Mouse (Mus musculus) liver, embryonic 15.5 days (tissue): ENCODE results near the gene Unc13a. TPM values are rescaled to one million over a fixed set of nuclear protein-coding genes. Genes with fewer than 3 reads are reported as not detected.
A peak's percentile ranks its signal among the peaks of the same experiment; 100 is the strongest.

Experiments
- ATAC-seq: fragments of 200-750 bp; cut with Nextera tagmentation; 2 replicates; pipeline ENCODE4 v1.8.0; 2017; ENCODE audit warnings: moderate number of reproducible peaks, mild to moderate bottlenecking, moderate library complexity; ENCODE audit not compliant: insufficient read depth
- H3K27ac ChIP-seq: fragments of 300-500 bp; sonication (generic); replicated peaks from 2 replicates; pipeline ENCODE4 v1.5.1; 2015; ENCODE audit warnings: mild to moderate bottlenecking, inconsistent platforms
- H3K27me3 ChIP-seq: fragments of 300-500 bp; sonication (generic); 2 replicates; pipeline ENCODE4 v1.6.1; 2015; ENCODE audit warnings: mild to moderate bottlenecking, inconsistent platforms
- H3K36me3 ChIP-seq: fragments of 300-500 bp; sonication (generic); replicated peaks from 2 replicates; pipeline ENCODE4 v1.6.1; 2015; ENCODE audit warnings: moderate library complexity, mild to moderate bottlenecking, inconsistent platforms
- H3K4me1 ChIP-seq: fragments of 300-500 bp; sonication (generic); replicated peaks from 2 replicates; pipeline ENCODE4 v1.6.1; 2015; ENCODE audit warnings: inconsistent platforms
- H3K4me2 ChIP-seq: fragments of 300-500 bp; sonication (generic); 2 replicates; pipeline ENCODE4 v1.6.1; 2015; ENCODE audit warnings: moderate library complexity, mild to moderate bottlenecking, inconsistent platforms
- H3K4me3 ChIP-seq: fragments of 300-500 bp; sonication (generic); replicated peaks from 2 replicates; pipeline ENCODE4 v1.5.1; 2015; ENCODE audit warnings: mild to moderate bottlenecking, inconsistent platforms
- H3K9ac ChIP-seq: fragments of 300-500 bp; sonication (generic); 2 replicates; pipeline ENCODE4 v1.6.1; 2015; ENCODE audit warnings: moderate library complexity, mild to moderate bottlenecking, inconsistent platforms
- H3K9me3 ChIP-seq: fragments of 300-500 bp; sonication (generic); replicated peaks from 2 replicates; pipeline ENCODE4 v1.6.1; 2016; ENCODE audit warnings: inconsistent platforms
- WGBS: fragments of 180-500 bp; shearing (Covaris S2); methylation state at CpG from one replicate; pipeline ENCODE4 v1.1.7; 2015; ENCODE audit warnings: mixed read lengths; ENCODE audit not compliant: insufficient replicate concordance; 5-methylcytosine and 5-hydroxymethylcytosine counted together
- polyA plus RNA-seq: library from polyadenylated mRNA; unstranded; fragments of >200 nt; fragmentation: Nextera tagmentation; extraction: Ambion mirVana; gene quantifications from 2 replicates; pipeline ENCODE4 v1.2.1, GENCODE M21; 2015

Gene Unc13a
- polyA plus RNA-seq, 1 experiment from 2014 or later = 0.20 TPM

DNA sequence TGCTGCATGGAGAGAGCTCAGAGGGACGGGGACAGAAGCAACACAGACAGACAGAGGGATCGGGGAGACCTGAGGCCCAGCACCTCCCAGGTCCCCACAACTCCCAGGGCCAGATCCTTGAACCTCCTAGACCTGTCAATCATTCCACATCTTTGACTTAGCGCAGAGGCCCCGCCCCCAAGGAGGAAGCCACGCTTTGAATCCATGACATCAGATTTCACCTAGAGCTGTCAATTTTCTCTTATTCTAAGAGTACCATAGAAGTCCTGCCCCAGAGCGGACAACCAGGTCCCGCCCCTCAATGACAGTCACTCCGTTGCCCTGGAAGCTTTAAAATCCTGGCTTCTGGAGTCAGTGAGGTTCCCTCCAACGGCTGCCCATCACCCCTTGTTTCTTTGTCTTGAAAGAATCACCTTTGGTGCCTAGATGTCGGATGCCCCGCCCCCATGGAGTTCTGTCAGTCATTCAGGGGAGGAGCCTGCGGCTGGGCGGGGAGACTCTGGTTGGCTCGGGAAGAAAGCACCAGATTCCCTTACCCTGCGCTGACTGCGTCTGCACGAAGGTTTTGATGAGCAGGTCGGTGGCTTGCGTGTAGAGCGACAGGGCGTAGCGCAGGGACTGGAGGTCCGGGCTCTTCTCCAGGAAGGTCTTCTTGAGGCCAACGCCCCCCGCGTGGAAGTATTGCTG, 37.4 kb downstream of the Unc13a start:
- Histone ChIP-seq H3K4me3 (no peak overlapping the region), H3K9ac (no peak overlapping the region), H3K27ac (no peak overlapping the region), H3K36me3 (no peaks in the 10 kb centered on the region), H3K9me3 (no peaks in the 10 kb centered on the region), H3K27me3 (peaks cover 65% of the 10 kb centered on the region), H3K4me2 (peak overlapping the region; percentile 29), H3K4me1 (peaks cover 26% of the 10 kb centered on the region)
- 3% methylated on average over 26 of the region's 26 CpGs for WGBS
- 0 out of 2 replicates have a peak, but pooled peaks have one; percentile 19 for ATAC-seq

DNA sequence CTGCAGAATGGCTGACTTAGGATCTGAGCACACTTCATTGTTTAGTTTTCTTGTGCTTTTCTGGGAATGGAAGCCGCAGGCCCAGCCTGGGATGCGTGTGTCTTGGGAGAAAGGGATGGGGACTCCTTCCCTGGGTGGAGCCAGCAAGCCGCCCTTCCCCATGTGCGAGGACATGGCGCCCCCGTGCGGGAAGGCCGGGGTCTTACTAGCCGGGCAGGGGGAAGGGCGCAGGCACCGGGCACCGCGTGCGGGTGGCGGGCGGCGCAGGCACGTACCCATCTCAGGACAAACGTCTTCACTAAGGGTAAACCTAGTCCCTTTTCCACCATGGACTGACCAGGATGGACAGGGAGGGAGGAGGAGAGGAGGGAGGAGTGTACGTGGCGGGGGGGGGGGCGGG, 38.4 kb downstream of the Unc13a start:
- no peak overlapping the region for H3K9ac ChIP-seq
- peaks cover 69% of the 10 kb centered on the region for H3K27me3 ChIP-seq
- H3K9me3 ChIP-seq = no peaks in the 10 kb centered on the region
- H3K4me3 ChIP-seq = no peak overlapping the region
- no peaks in the 10 kb centered on the region for H3K36me3 ChIP-seq
- no peak for ATAC-seq
- H3K4me2 ChIP-seq = peak overlapping the region; percentile 27; the same call in 1 of the 2 replicates
- no peak overlapping the region for H3K27ac ChIP-seq
- H3K4me1 ChIP-seq = peaks cover 33% of the 10 kb centered on the region
- 5% methylated on average over 19 of the region's 22 CpGs for WGBS

DNA sequence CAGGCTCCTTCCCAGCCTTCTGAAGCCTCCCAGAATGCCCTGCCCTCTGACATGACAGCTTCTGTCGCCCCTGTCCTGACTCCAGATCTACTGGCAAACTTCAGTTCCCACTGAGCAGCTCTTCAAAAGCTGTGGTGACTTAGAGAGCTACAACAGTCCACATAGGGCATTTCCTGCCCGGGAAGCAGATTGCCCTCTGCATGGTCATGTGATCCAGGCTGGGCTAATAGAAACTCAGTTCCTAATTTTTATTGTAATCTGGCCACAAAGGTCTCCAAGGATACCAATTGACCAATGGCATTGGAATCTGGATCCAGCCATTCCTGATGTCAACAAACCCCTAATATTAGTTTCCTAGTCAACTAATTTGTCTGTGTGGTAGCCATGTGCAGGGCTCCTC, 39.7 kb downstream of the Unc13a start:
- Histone ChIP-seq H3K27ac (no peak overlapping the region), H3K4me3 (no peak overlapping the region), H3K4me1 (peaks cover 45% of the 10 kb centered on the region), H3K9me3 (no peaks in the 10 kb centered on the region), H3K4me2 (no peak overlapping the region), H3K9ac (no peak overlapping the region), H3K36me3 (no peaks in the 10 kb centered on the region), H3K27me3 (peaks cover 69% of the 10 kb centered on the region)
- no peak for ATAC-seq
- WGBS = 25% methylated on average over 2 of the region's 2 CpGs

DNA sequence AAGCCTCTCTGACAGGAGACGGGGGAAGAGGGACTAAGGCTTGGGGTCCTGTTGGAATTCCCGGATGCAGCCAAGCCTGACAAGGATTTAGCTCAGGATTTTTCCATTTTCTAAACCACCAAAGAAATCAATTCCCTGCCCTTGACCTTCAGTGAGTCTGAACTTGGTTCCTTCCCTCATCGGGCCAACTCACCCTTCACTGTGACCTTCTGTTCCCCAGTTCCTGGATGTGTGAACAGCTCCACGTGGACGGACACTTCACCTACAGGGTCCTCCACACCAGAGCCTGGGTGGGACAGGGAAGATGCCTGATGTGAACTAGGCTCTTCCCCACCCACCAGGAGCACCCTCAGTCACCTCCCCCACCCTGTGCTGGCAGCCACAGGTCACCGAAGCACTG, 40.8 kb downstream of the Unc13a start:
- Histone ChIP-seq H3K36me3 (0 out of 2 replicates have a peak, but pooled peaks cover 4% of the 10 kb centered on the region), H3K4me2 (no peak overlapping the region), H3K27me3 (peaks cover 69% of the 10 kb centered on the region), H3K9ac (no peak overlapping the region), H3K9me3 (no peaks in the 10 kb centered on the region), H3K27ac (no peak overlapping the region), H3K4me1 (peaks cover 45% of the 10 kb centered on the region), H3K4me3 (no peak overlapping the region)
- 69% methylated on average over 6 of the region's 6 CpGs for WGBS
- ATAC-seq = no peak

DNA sequence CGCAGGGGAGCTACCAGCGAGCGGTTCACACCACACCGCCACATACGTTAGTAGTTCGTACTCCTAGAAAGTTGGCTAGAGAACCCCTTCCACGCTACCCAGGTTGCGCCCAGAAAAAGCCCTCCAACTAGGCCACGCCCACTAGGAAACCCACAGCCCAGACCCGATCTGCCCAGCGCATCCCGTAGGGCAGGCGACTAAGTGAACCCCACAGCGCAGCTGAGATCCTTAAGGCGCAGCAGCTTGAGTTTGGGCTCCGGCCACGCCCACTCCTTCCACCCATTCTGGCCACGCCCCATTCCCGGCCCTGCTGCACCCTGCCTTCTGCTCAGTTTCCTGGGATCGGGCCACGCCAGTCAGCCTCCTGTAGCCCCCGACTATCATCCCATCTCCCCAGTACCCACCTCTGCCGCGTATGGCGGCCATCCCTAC, 41.8 kb downstream of the Unc13a start:
- H3K9me3 ChIP-seq = no peaks in the 10 kb centered on the region
- H3K4me3 ChIP-seq = peak overlapping the region; percentile 56
- H3K27me3 ChIP-seq = peaks cover 60% of the 10 kb centered on the region
- peak; percentile 23; the same call in 1 of the 2 replicates for ATAC-seq
- 4% methylated on average over 25 of the region's 25 CpGs for WGBS
- H3K4me1 ChIP-seq = peaks cover 45% of the 10 kb centered on the region
- peaks cover 8% of the 10 kb centered on the region; the same call in 1 of the 2 replicates for H3K36me3 ChIP-seq
- no peak overlapping the region; the same call in 1 of the 2 replicates for H3K27ac ChIP-seq
- H3K9ac ChIP-seq = 0 out of 2 replicates have a peak overlapping the region, but pooled peaks have one; percentile 18
- H3K4me2 ChIP-seq = peak overlapping the region; percentile 90

DNA sequence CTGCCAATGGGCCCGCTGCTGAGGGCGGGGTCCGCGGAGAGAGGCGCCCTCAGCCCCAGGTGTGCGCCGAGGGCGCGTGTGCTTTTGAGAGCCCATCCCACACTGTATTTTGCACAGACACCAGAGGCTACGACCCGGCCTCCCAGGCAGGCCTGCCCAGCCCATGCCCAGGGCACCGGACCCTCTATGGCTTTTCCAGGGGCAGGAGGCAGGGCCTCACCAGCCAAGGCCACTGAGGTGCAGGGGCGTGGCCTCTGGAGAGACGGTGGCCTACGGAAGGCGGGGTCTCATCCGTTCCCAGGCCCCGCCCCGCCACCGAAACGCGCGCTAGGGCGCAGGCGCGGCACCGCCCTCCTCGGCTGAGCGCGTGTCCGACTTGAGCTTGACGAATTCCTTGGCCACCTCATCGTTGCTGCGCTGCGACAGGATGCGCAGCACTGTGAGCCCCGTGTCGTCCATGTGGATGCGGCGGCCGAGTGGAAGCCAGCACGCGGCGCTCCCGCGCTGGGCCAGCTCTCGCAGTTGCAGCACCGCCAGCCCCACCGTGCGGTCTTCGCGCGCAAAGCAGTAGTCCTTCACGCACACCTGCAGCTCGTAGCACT, 42.4 kb downstream of the Unc13a start:
- Histone ChIP-seq H3K27ac (peak overlapping the region; percentile 7; the same call in 1 of the 2 replicates), H3K4me2 (peak overlapping the region; percentile 90), H3K36me3 (peaks cover 14% of the 10 kb centered on the region), H3K4me3 (peak overlapping the region; percentile 56), H3K9me3 (no peaks in the 10 kb centered on the region), H3K9ac (peak overlapping the region; percentile 44), H3K27me3 (peaks cover 54% of the 10 kb centered on the region), H3K4me1 (peaks cover 41% of the 10 kb centered on the region)
- WGBS = under 1% methylated on average over 55 of the region's 55 CpGs
- ATAC-seq = peak; percentile 69

DNA sequence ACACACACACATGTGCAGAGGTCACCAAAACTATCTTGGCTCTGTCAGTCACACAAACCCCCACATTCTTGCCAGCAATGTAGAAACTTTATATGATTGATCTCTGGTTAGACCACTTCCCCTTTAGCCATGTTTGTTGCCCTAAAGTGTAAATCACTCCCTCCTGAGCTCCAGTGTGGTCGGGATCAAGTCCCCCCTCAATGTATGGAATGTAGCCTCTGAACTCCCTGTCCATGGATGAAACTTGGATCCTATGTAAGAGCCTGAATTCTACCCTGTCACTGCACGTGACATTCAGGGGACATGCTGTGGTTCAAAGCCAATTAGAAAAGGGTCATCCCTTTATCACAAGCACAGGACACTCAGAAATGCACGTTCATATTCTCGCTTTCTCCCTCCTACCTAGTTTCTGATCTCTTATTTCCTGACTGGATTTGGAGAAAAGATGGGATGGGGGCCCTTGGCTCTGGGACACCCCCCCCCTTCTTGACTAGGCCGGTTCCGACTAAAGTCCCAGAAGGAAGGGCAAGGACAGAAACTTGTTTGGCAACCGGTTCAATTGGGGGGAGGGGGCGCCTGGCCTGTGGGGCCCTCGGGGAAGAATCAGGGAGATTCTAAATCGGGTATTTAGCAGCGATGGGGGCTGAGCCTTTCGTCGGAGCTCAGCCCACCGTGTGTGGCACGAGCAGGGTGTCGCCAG, 43.0 kb downstream of the Unc13a start:
- Histone ChIP-seq H3K9ac (peak overlapping the region; percentile 44), H3K27ac (0 out of 2 replicates have a peak overlapping the region, but pooled peaks have one; percentile 7), H3K36me3 (peaks cover 20% of the 10 kb centered on the region), H3K9me3 (no peaks in the 10 kb centered on the region), H3K4me3 (peak overlapping the region; percentile 56), H3K27me3 (peaks cover 48% of the 10 kb centered on the region), H3K4me2 (peak overlapping the region; percentile 90), H3K4me1 (peaks cover 34% of the 10 kb centered on the region)
- whole genome bisulfite sequencing = 5% methylated on average over 16 of the region's 16 CpGs
- no peak for ATAC-seq

DNA sequence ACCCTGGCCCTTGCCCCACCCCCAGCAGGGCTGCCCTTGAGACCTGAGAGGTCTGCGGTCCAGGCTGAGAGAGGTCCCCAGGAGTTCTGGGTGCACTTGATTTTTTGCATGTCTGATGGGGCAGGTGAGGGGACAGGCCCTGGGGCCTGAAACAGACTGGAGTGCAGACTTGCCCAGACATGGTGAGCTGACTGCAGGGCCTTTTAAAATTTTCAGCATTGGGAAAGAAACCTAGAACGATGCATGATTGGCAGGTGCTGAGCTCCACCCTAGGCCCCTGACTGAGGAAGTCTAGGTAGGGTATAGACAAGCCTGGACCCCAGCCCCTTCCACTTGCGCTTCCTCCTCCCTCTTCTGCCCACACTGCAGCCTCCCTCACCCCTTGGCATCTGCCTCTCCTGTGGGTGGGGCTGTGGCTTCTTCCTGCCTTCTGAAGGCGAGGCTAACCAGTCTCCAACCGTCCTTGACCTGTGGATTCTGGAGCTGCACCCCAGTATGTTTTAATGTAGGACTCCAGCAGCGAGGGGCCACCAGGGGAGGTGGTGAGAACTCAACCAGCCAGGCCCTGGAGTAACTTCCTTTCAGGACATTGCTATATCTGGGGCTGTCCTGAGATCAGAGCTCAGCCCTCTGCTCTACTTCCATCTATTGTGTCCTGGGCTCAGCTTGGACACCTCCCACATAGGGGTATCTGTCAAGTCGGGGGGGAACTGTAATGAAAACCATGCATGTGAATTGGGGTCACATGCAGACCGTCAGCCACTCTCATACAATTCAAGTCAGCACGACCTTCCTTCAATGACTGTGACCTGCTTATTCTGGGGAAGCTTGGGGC, 44.1 kb downstream of the Unc13a start:
- Histone ChIP-seq H3K9ac (no peak overlapping the region), H3K4me3 (no peak overlapping the region), H3K4me1 (peaks cover 32% of the 10 kb centered on the region), H3K36me3 (peaks cover 31% of the 10 kb centered on the region), H3K27me3 (peaks cover 38% of the 10 kb centered on the region), H3K4me2 (no peak overlapping the region; the same call in 1 of the 2 replicates), H3K9me3 (peaks cover 3% of the 10 kb centered on the region; the same call in 1 of the 2 replicates), H3K27ac (peak overlapping the region; percentile 64; the same call in 1 of the 2 replicates)
- 25% methylated on average over 9 of the region's 9 CpGs for WGBS
- ATAC-seq = no peak

DNA sequence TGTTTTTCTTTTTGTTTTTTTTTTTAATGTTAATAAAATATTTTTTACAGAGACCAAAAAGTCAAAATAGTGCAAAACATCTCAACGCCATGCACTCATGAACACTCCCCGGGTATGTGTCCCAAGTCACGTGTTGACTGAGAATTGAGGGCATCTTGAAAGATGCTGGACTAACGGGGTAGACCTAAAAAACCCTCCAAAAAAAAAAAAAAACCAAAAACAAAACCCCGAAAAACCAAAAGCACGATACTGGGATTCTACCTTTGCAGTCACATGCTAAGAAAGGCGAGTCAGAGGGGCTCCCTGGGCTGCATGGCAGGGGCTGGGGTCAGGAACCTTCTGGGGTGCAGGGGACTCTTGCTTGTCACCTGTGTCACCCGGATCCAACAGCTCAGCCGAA, 44.8 kb downstream of the Unc13a start:
- H3K9me3 ChIP-seq = peaks cover 10% of the 10 kb centered on the region; the same call in 1 of the 2 replicates
- H3K9ac ChIP-seq = no peak overlapping the region
- WGBS = 69% methylated on average over 9 of the region's 9 CpGs
- ATAC-seq = no peak
- H3K4me1 ChIP-seq = peaks cover 32% of the 10 kb centered on the region
- H3K36me3 ChIP-seq = peaks cover 38% of the 10 kb centered on the region
- H3K27me3 ChIP-seq = peaks cover 31% of the 10 kb centered on the region
- H3K4me2 ChIP-seq = no peak overlapping the region
- no peak overlapping the region for H3K4me3 ChIP-seq
- no peak overlapping the region for H3K27ac ChIP-seq

DNA sequence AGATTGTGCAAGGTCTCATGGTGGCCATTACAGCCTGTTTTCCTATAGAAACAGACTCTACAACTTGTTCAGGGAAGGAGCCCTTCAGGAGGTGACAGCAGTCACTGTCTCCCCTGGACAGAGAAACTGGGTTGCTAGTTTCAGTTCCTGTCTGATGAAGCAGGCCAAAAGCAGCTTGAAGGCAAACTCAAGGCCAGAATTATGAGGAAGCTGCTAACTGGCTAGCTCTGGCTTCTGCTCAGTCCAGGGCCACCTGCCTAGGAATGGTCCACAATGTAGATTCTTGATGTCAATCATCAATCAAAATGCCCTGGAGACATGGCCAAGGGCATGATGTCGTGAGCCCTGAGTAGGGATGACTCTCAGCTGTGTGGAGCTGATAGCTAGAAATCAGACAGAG, 46.5 kb downstream of the Unc13a start:
- no peak for ATAC-seq
- H3K4me1 ChIP-seq = peaks cover 31% of the 10 kb centered on the region
- no peak overlapping the region for H3K4me2 ChIP-seq
- WGBS = 54% methylated on average over 1 of the region's 1 CpGs
- no peak overlapping the region for H3K27ac ChIP-seq
- H3K9ac ChIP-seq = no peak overlapping the region
- H3K9me3 ChIP-seq = peaks cover 10% of the 10 kb centered on the region; the same call in 1 of the 2 replicates
- H3K36me3 ChIP-seq = peaks cover 55% of the 10 kb centered on the region
- peaks cover 14% of the 10 kb centered on the region for H3K27me3 ChIP-seq
- no peak overlapping the region for H3K4me3 ChIP-seq
